Mouse (Mus musculus): ENCODE results near the gene Cldn34d. TPM values are rescaled to one million over a fixed set of nuclear protein-coding genes. Genes with fewer than 3 reads are reported as not detected.

Gene Cldn34d
- total RNA-seq (2021), result not detected
- long read RNA-seq, result 0 reads

DNA sequence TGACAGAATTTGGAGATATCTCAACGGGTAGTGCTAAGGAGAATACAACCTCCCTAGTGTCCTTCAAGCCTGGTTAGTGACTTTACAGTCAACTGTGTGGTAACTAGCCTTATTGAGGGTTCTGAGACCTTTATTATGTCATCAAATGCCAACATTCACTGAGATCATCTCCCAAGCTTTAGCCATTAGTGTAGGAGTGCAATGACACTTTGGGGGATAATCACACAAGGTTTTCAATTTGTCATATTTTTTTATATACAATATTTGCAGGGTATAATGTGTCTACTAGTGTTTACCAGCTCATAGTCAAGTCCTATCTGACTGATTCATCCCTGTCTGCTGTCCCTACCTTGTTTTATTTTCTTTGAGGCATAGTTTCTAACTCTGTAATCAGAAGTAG lies at the start of gene Cldn34d:
Cldn34d (minus strand) TSS at position 101 of the 400 bp plus-strand sequence.
- no peak for DNase-seq (ENCODE audit: low spot score in 2 of 2)

DNA sequence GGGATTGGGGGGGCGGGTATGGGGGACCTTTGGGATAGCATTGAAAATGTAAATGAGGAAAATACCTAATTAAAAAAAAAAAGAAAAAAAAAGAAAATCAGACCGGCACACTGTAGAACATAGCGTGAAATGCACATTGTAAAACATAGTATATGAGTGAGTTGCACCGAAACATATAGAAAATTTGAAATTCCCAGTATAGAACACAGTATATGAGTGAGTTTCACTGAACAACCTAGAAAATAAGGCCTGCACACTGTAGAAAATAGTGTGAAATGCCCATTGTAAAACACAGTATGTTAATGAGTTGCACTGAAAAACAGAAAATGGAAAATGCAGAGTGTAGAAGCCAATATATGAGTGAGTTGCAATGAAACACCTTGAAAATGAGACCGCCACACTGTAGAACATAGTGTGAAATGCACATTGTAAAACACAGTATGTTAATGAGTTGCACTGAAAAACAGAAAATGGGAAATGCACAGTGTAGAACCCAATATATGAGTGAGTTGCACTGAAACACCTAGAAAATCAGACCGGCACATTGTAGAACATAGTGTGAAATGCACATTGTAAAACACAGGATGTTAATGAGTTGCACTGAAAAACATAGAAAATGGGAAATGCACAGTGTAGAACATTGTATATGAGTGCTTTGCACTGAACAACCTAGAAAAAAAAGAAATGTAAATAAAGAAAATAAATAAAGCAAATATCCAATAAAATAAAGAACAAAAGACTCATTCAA lies 4.1 kb downstream of the Cldn34d start:
- peak in 1 of 2 experiments; percentile 5 for DNase-seq (ENCODE audit: low spot score in 2 of 2)

Other genes starting within 250 kb of the Cldn34d start
- gene Cldn34b4, start 209.6 kb downstream of the Cldn34d start, total RNA-seq (2021), result not detected